Mouse (Mus musculus): ENCODE results near the gene Naga.

- TF ChIP-seq POLR2A (IDR thresholded peaks at IDR 0.05; ENCODE audit: control insufficient read depth, extremely low read depth, insufficient read depth, low read length, poor library complexity) = no peak
- TF ChIP-seq CTCF (IDR thresholded peaks at IDR 0.05; ENCODE audit: borderline replicate concordance, control insufficient read depth, extremely low read depth, insufficient read depth, low read length, poor library complexity) = no peak
Observed at GRCm38 (mm10) chr15:82361459-82362018, 22.8 kb upstream of the Naga start.
